Mouse (Mus musculus) erythroblast, embryonic 14.5 days (primary cell): ENCODE measurements around the gene Cebpg. TPM values are rescaled to one million over a fixed set of nuclear protein-coding genes. Genes with fewer than 3 reads are reported as not detected.

ENCODE experiments used
- H3K27me3 ChIP-seq: 2 replicates; pipeline ENCODE4 v1.6.1; 2012; ENCODE audit warnings: inconsistent platforms; ENCODE audit not compliant: control insufficient read depth
- H3K36me3 ChIP-seq: 2 replicates; pipeline ENCODE4 v1.6.1; 2012; ENCODE audit warnings: mild to moderate bottlenecking, inconsistent platforms; ENCODE audit not compliant: control insufficient read depth
- H3K4me1 ChIP-seq: 2 replicates; pipeline ENCODE4 v1.6.1; 2012; ENCODE audit warnings: inconsistent platforms; ENCODE audit not compliant: control insufficient read depth
- H3K4me3 ChIP-seq: replicated peaks from 2 replicates; pipeline ENCODE3; 2012; ENCODE audit warnings: moderate library complexity, mild to moderate bottlenecking, inconsistent platforms
- H3K9me3 ChIP-seq: 2 replicates; pipeline ENCODE4 v1.6.1; 2012; ENCODE audit warnings: low read length, inconsistent platforms, mixed read lengths; ENCODE audit not compliant: control insufficient read depth
- GATA1 ChIP-seq: IDR thresholded peaks from 2 replicates; pipeline ENCODE4 v1.6.1; 2012; ENCODE audit warnings: low read length, inconsistent platforms, mixed read lengths
- TAL1 ChIP-seq: IDR thresholded peaks from 3 replicates; pipeline ENCODE4 v1.6.1; 2012; ENCODE audit warnings: low read length, inconsistent platforms, mixed read lengths
- polyA plus RNA-seq: library from polyadenylated mRNA; stranded (reverse); fragments of >175 nt; gene quantifications from 2 replicates; pipeline ENCODE4 v1.2.3, GENCODE M21; 2012

The Cebpg gene
- polyA plus RNA-seq, 1 experiment = 2.2 TPM

- Histone ChIP-seq H3K9me3 (no peaks in the 10 kb centered on the region), H3K4me1 (peaks cover 8% of the 10 kb centered on the region), H3K4me3 (no peak overlapping the region), H3K36me3 (peaks cover 91% of the 10 kb centered on the region), H3K27me3 (no peaks in the 10 kb centered on the region)
- TF ChIP-seq TAL1 = no peak
Measured at GRCm38 (mm10) chr7:35042209-35042554, 14.2 kb downstream of the Cebpg start.

- Histone ChIP-seq H3K27me3 (no peaks in the 10 kb centered on the region), H3K4me1 (peaks cover 5% of the 10 kb centered on the region), H3K9me3 (no peaks in the 10 kb centered on the region), H3K4me3 (no peak overlapping the region), H3K36me3 (peaks cover 90% of the 10 kb centered on the region)
- TF ChIP-seq GATA1 = no peak
- TF ChIP-seq TAL1 = no peak
Measured at GRCm38 (mm10) chr7:35041286-35042208, 14.8 kb downstream of the Cebpg start.

GRCm38 (mm10) chr7:35040176-35040972 lies 16.0 kb downstream of the Cebpg start:
- H3K4me1 ChIP-seq = peaks cover 10% of the 10 kb centered on the region

GRCm38 (mm10) chr7:35037408-35037807 lies 19.0 kb downstream of the Cebpg start:
- H3K27me3 ChIP-seq = no peaks in the 10 kb centered on the region
- H3K36me3 ChIP-seq = peaks cover 89% of the 10 kb centered on the region
- no peak overlapping the region for H3K4me3 ChIP-seq
- TF ChIP-seq GATA1 (no peak), TAL1 (no peak)
- H3K9me3 ChIP-seq = no peaks in the 10 kb centered on the region
- H3K4me1 ChIP-seq = peaks cover 17% of the 10 kb centered on the region

More at GRCm38 (mm10) chr7:35040176-35040972, 16.0 kb downstream of the Cebpg start:
- Histone ChIP-seq H3K27me3 (no peaks in the 10 kb centered on the region), H3K36me3 (peaks cover 90% of the 10 kb centered on the region), H3K9me3 (no peaks in the 10 kb centered on the region), H3K4me3 (no peak overlapping the region)
- TF ChIP-seq GATA1 (no peak), TAL1 (no peak)

- H3K27me3 ChIP-seq = no peaks in the 10 kb centered on the region
- no peaks in the 10 kb centered on the region for H3K9me3 ChIP-seq
- H3K4me1 ChIP-seq = peaks cover 17% of the 10 kb centered on the region
- TF ChIP-seq TAL1 = no peak
- no peak for TF ChIP-seq GATA1
- H3K36me3 ChIP-seq = peaks cover 89% of the 10 kb centered on the region
- H3K4me3 ChIP-seq = no peak overlapping the region
Measured at GRCm38 (mm10) chr7:35036266-35036731, 20.1 kb downstream of the Cebpg start.

GRCm38 (mm10) chr7:35035565-35035964 lies 20.8 kb downstream of the Cebpg start:
- no peak overlapping the region for H3K4me3 ChIP-seq
- H3K27me3 ChIP-seq = no peaks in the 10 kb centered on the region
- H3K4me1 ChIP-seq = peaks cover 17% of the 10 kb centered on the region
- no peak for TF ChIP-seq TAL1
- no peak for TF ChIP-seq GATA1
- H3K9me3 ChIP-seq = no peaks in the 10 kb centered on the region
- peaks cover 86% of the 10 kb centered on the region for H3K36me3 ChIP-seq

GRCm38 (mm10) chr7:35035141-35035553 lies 21.2 kb downstream of the Cebpg start:
- Histone ChIP-seq H3K4me3 (no peak overlapping the region), H3K9me3 (no peaks in the 10 kb centered on the region), H3K27me3 (no peaks in the 10 kb centered on the region), H3K4me1 (peaks cover 17% of the 10 kb centered on the region), H3K36me3 (peaks cover 85% of the 10 kb centered on the region)
- no peak for TF ChIP-seq GATA1
- no peak for TF ChIP-seq TAL1

- H3K36me3 ChIP-seq = peaks cover 63% of the 10 kb centered on the region
- TF ChIP-seq TAL1 (no peak), GATA1 (no peak)
- H3K9me3 ChIP-seq = no peaks in the 10 kb centered on the region
- H3K27me3 ChIP-seq = no peaks in the 10 kb centered on the region
- H3K4me1 ChIP-seq = peaks cover 16% of the 10 kb centered on the region
- no peak overlapping the region for H3K4me3 ChIP-seq
Measured at GRCm38 (mm10) chr7:35030567-35030966, 25.8 kb downstream of the Cebpg start.

GRCm38 (mm10) chr7:35029648-35030047 lies 26.7 kb downstream of the Cebpg start:
- H3K27me3 ChIP-seq = no peaks in the 10 kb centered on the region
- no peaks in the 10 kb centered on the region for H3K9me3 ChIP-seq
- TF ChIP-seq GATA1 (no peak), TAL1 (no peak)
- H3K4me3 ChIP-seq = no peak overlapping the region
- peaks cover 59% of the 10 kb centered on the region for H3K36me3 ChIP-seq
- H3K4me1 ChIP-seq = peaks cover 8% of the 10 kb centered on the region
